Mouse (Mus musculus) testis, adult 2 months (tissue): ENCODE results near the gene Rpl12. TPM values are rescaled to one million over a fixed set of nuclear protein-coding genes. Genes with fewer than 3 reads are reported as not detected.
"Not testable (repeated sequence)": the region's sequence is repeated elsewhere in the genome, so short reads cannot be mapped to it uniquely, and the experiment has no call there.

Source experiments
- H3K27ac ChIP-seq: fragments of 200-500 bp; 2 replicates; pipeline ENCODE4 v1.5.1; 2012; ENCODE audit warnings: low read depth, low read length; ENCODE audit not compliant: control insufficient read depth, insufficient read depth
- H3K27me3 ChIP-seq: fragments of 200-500 bp; 2 replicates; pipeline ENCODE4 v1.6.1; 2012; ENCODE audit warnings: mild to moderate bottlenecking, low read length, moderate library complexity; ENCODE audit not compliant: control insufficient read depth, insufficient read depth
- H3K36me3 ChIP-seq: fragments of 200-500 bp; 2 replicates; pipeline ENCODE4 v1.6.1; 2012; ENCODE audit warnings: mild to moderate bottlenecking, low read length; ENCODE audit not compliant: control insufficient read depth, insufficient read depth
- H3K4me1 ChIP-seq: fragments of 200-500 bp; 2 replicates; pipeline ENCODE4 v1.6.1; 2012; ENCODE audit warnings: low read length; ENCODE audit not compliant: control insufficient read depth, insufficient read depth
- H3K4me3 ChIP-seq: fragments of 200-500 bp; 2 replicates; pipeline ENCODE4 v1.5.1; 2012; ENCODE audit warnings: low read depth, mild to moderate bottlenecking, low read length, moderate library complexity, mixed read lengths; ENCODE audit not compliant: control insufficient read depth
- CTCF ChIP-seq: fragments of 200-500 bp; IDR thresholded peaks from 2 replicates; pipeline ENCODE4 v1.5.1; 2012; ENCODE audit warnings: low read depth, mild to moderate bottlenecking, inconsistent platforms, low read length, moderate library complexity; ENCODE audit not compliant: control insufficient read depth, insufficient read depth, insufficient replicate concordance
- POLR2A ChIP-seq: fragments of 200-500 bp; IDR thresholded peaks from 2 replicates; pipeline ENCODE4 v1.6.1; 2012; ENCODE audit warnings: low read depth, mild to moderate bottlenecking, inconsistent platforms, low read length, moderate library complexity; ENCODE audit not compliant: control insufficient read depth
- polyA plus RNA-seq: library from polyadenylated mRNA; depleted of rRNA; stranded (reverse); fragments of >200 nt; gene quantifications from 2 replicates; pipeline ENCODE4 v1.2.3, GENCODE M21; 2012; rRNA removed

Gene Rpl12
- polyA plus RNA-seq, 1 experiment, result 151 TPM

- H3K4me1 ChIP-seq, result no peaks in the 10 kb centered on the region
- H3K27me3 ChIP-seq, result no peaks in the 10 kb centered on the region
- H3K4me3 ChIP-seq, result no peak overlapping the region
- peaks cover 3% of the 10 kb centered on the region for H3K36me3 ChIP-seq
- no peak overlapping the region for H3K27ac ChIP-seq
- TF ChIP-seq POLR2A (no peak), CTCF (no peak)
Observed at GRCm38 (mm10) chr2:32997792-32998191, 36.4 kb downstream of the Rpl12 start.

- no peaks in the 10 kb centered on the region for H3K27me3 ChIP-seq
- no peak overlapping the region for H3K27ac ChIP-seq
- peaks cover 3% of the 10 kb centered on the region for H3K36me3 ChIP-seq
- H3K4me3 ChIP-seq, result no peak overlapping the region
- no peaks in the 10 kb centered on the region for H3K4me1 ChIP-seq
- TF ChIP-seq POLR2A, result no peak
- no peak for TF ChIP-seq CTCF
Observed at GRCm38 (mm10) chr2:32999752-33000151, 38.4 kb downstream of the Rpl12 start.

GRCm38 (mm10) chr2:33002144-33002543 lies 40.8 kb downstream of the Rpl12 start:
- no peak overlapping the region for H3K4me3 ChIP-seq
- TF ChIP-seq CTCF (no peak), POLR2A (no peak)
- H3K27ac ChIP-seq, result no peak overlapping the region

GRCm38 (mm10) chr2:33005041-33005440 lies 43.7 kb downstream of the Rpl12 start:
- Histone ChIP-seq H3K27ac (no peak overlapping the region), H3K4me3 (no peak overlapping the region), H3K27me3 (no peaks in the 10 kb centered on the region), H3K36me3 (no peaks in the 10 kb centered on the region; the same call in none of the 2 replicates), H3K4me1 (no peaks in the 10 kb centered on the region)
- TF ChIP-seq CTCF (no peak), POLR2A (no peak)

More at GRCm38 (mm10) chr2:33002144-33002543, 40.8 kb downstream of the Rpl12 start:
- H3K36me3 ChIP-seq, result peaks cover 2% of the 10 kb centered on the region
- H3K27me3 ChIP-seq, result no peaks in the 10 kb centered on the region
- H3K4me1 ChIP-seq, result no peaks in the 10 kb centered on the region

GRCm38 (mm10) chr2:33009055-33009454 lies 47.7 kb downstream of the Rpl12 start:
- not testable (repeated sequence) for H3K27me3 ChIP-seq

GRCm38 (mm10) chr2:33014877-33015276 lies 53.5 kb downstream of the Rpl12 start:
- no peaks in the 10 kb centered on the region; the same call in 1 of the 2 replicates for H3K4me1 ChIP-seq
- no peaks in the 10 kb centered on the region; the same call in 1 of the 2 replicates for H3K36me3 ChIP-seq
- H3K27me3 ChIP-seq, result no peaks in the 10 kb centered on the region
- H3K4me3 ChIP-seq, result no peak overlapping the region
- H3K27ac ChIP-seq, result no peak overlapping the region
- no peak for TF ChIP-seq POLR2A
- no peak for TF ChIP-seq CTCF

More at GRCm38 (mm10) chr2:33009055-33009454, 47.7 kb downstream of the Rpl12 start:
- H3K4me3 ChIP-seq, H3K36me3 ChIP-seq, H3K4me1 ChIP-seq, H3K27ac ChIP-seq: not testable (repeated sequence)

Other genes with a start within 250 kb of the Rpl12 start
- 105 and 121 TPM in 2 replicates for gene Cdk9, start 248.5 kb upstream of the Rpl12 start, polyA plus RNA-seq
- 1.9 and 2.3 TPM in 2 replicates for gene Sh2d3c, start 240.5 kb upstream of the Rpl12 start, polyA plus RNA-seq
- gene 6330409D20Rik, start 220.5 kb upstream of the Rpl12 start, polyA plus RNA-seq, result 0.10 and 0.16 TPM in 2 replicates
- 17.9 and 18.3 TPM in 2 replicates for gene Tor2a, start 204.3 kb upstream of the Rpl12 start, polyA plus RNA-seq
- 132 and 146 TPM in 2 replicates for gene Ttc16, start 185.9 kb upstream of the Rpl12 start, polyA plus RNA-seq
- 24.7 and 34.2 TPM in 2 replicates for gene Ptrh1, start 185.8 kb upstream of the Rpl12 start, polyA plus RNA-seq
- 51.6 and 54.7 TPM in 2 replicates for gene Cfap157, start 177.1 kb upstream of the Rpl12 start, polyA plus RNA-seq
- gene Stxbp1, start 114.3 kb upstream of the Rpl12 start, polyA plus RNA-seq, result 12.9 and 15.2 TPM in 2 replicates
- gene Fam129b, start 85.4 kb upstream of the Rpl12 start, polyA plus RNA-seq, result 2.0 and 3.1 TPM in 2 replicates
- gene Lrsam1, start 55 bp downstream of the Rpl12 start, polyA plus RNA-seq, result 4.6 and 5.3 TPM in 2 replicates
- 50.8 and 62.8 TPM in 2 replicates for gene Slc2a8, start 20.5 kb downstream of the Rpl12 start, polyA plus RNA-seq
- gene Garnl3, start 170.1 kb downstream of the Rpl12 start, polyA plus RNA-seq, result 46.5 and 54.3 TPM in 2 replicates